Mouse (Mus musculus) large intestine, adult 2 months (tissue): ENCODE measurements around the gene Fthl17e. TPM values are rescaled to one million over a fixed set of nuclear protein-coding genes. Genes with fewer than 3 reads are reported as not detected.
"Not testable (repeated sequence)": the region's sequence is repeated elsewhere in the genome, so short reads cannot be mapped to it uniquely, and the experiment has no call there.

Experiments
- DNase-seq: peaks from one replicate; pipeline ENCODE4 v3.0.0-alpha.2; 2012; ENCODE audit warnings: low read depth, low spot score
- WGBS: fragments of 180-500 bp; shearing (Covaris S2); methylation state at CpG from one replicate; pipeline ENCODE4 v1.1.7; 2018; 5-methylcytosine and 5-hydroxymethylcytosine counted together
- polyA plus RNA-seq: library from polyadenylated mRNA; depleted of rRNA; stranded (reverse); fragments of >200 nt; gene quantifications from 2 replicates; pipeline ENCODE4 v1.2.3, GENCODE M21; 2012; rRNA removed

The Fthl17e gene
- not detected in 2 replicates for polyA plus RNA-seq

DNA sequence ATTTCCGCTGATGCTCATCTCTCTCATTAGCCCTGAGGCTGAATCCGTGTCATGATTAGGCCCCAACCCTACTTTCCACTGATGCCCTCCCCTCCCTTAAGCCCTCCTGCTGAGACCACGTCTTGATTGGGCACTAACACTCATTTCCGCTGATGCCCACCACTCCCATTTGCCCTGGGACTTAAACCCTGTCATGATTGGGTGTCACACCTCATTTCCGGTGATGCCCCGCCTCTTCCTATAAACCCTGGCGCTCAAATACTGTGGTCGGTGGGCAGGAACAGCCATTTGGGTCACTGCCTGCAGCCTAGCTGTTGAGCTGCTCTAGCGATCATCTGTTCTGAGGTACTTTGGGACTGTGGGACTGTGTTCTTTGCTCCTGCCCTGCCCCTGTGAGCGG lies at the start of gene Fthl17e:
TSS of gene Fthl17e (plus strand) at position 301 of the 400 bp plus-strand sequence.
- WGBS = 75% methylated on average over 1 of the region's 10 CpGs

GRCm38 (mm10) chrX:8986655-8987054 lies 46.6 kb upstream of the Fthl17e start, which contains the start of gene Fthl17d:
TSS of gene Fthl17d (minus strand) at chrX:8986755.
- no CpG with 5 or more reads among the region's 9 CpGs for WGBS
- not testable (repeated sequence) for DNase-seq

More for the DNA sequence above, at the start of gene Fthl17e:
- DNase-seq = not testable (repeated sequence)

- 31% methylated on average over 1 of the region's 1 CpGs for WGBS
Measured at GRCm38 (mm10) chrX:9016079-9016478, 17.2 kb upstream of the Fthl17e start.

DNA sequence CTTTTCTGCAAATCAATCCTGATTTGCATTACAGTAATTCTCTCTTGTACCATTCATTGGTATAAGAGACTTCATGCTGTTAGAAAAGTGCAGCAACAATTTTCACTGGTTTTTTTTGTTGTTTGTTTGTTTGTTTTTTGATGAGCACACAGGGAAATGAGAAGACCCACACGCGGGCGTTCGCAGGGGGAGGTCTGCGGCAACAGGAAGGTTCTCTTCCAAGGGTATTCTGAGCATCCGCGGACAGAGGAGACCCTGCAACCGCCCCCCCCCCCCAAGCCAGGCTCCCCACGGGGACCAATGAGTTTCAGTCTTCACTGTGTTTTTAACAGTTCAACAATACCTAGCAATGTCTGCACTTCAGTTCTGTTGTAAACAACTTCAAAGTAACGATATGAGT lies 13.8 kb upstream of the Fthl17e start:
- DNase-seq = no peak
- WGBS = 57% methylated on average over 10 of the region's 10 CpGs

More at GRCm38 (mm10) chrX:9016079-9016478, 17.2 kb upstream of the Fthl17e start:
- DNase-seq = no peak

- not testable (repeated sequence) for DNase-seq
- 38% methylated on average over 3 of the region's 4 CpGs for WGBS
Measured at GRCm38 (mm10) chrX:9041611-9042010, 8.3 kb downstream of the Fthl17e start.

DNA sequence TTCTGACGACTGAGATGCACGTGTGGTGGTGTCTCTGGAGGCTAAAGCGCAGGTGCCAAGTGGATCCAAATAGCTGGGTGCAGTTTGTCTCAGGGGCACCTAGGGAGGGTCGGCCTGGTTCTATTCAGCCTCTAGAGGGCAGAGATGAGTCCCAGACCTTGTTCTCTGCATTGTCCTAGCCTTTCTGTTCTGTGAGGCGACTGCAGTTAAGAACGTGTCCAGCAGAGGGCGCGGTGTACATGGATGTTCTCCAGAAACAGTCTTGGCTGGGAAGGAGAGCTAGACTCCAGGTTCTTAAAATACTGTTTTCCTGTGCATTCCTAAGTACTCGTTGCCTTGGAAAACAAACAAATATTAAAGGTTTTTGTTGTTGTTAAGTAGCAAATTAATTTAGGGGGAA lies 27.7 kb downstream of the Fthl17e start:
- not testable (repeated sequence) for DNase-seq
- WGBS = 27% methylated on average over 9 of the region's 9 CpGs

GRCm38 (mm10) chrX:9062101-9062500 lies 28.8 kb downstream of the Fthl17e start:
- DNase-seq = no peak
- WGBS = 90% methylated on average over 4 of the region's 4 CpGs

GRCm38 (mm10) chrX:9062715-9063114 lies 29.4 kb downstream of the Fthl17e start, which contains the start of gene Fthl17f:
TSS of gene Fthl17f (plus strand) at chrX:9063015.
- not testable (repeated sequence) for DNase-seq
- WGBS = 90% methylated on average over 11 of the region's 11 CpGs

GRCm38 (mm10) chrX:9077699-9078098 lies 44.4 kb downstream of the Fthl17e start:
- WGBS = 11% methylated on average over 10 of the region's 10 CpGs
- DNase-seq = not testable (repeated sequence)

Other genes starting within 250 kb of the Fthl17e start
- gene Ssxb5, start 229.8 kb upstream of the Fthl17e start, polyA plus RNA-seq = not detected in 2 replicates
- not detected in 2 replicates for gene Gm6592, start 189.5 kb upstream of the Fthl17e start, polyA plus RNA-seq
- gene Gm5751, start 159.2 kb upstream of the Fthl17e start, polyA plus RNA-seq = not detected in 2 replicates
- gene B630019K06Rik, start 141.1 kb upstream of the Fthl17e start, polyA plus RNA-seq = 0.36 and 0.47 TPM in 2 replicates
- not detected in 2 replicates for gene Fthl17b, start 70.5 kb upstream of the Fthl17e start, polyA plus RNA-seq
- not detected in 2 replicates for gene Fthl17c, start 56.9 kb upstream of the Fthl17e start, polyA plus RNA-seq
- not detected in 2 replicates for gene Fthl17d, start 46.7 kb upstream of the Fthl17e start, polyA plus RNA-seq
- not detected in 2 replicates for gene Fthl17f, start 29.5 kb downstream of the Fthl17e start, polyA plus RNA-seq
- gene 4930402K13Rik, start 71.1 kb downstream of the Fthl17e start, polyA plus RNA-seq = not detected in 2 replicates
- gene Lancl3, start 166.4 kb downstream of the Fthl17e start, polyA plus RNA-seq = 0.10 and 0.15 TPM in 2 replicates
- gene Gm14862, start 223.4 kb downstream of the Fthl17e start, polyA plus RNA-seq = not detected in 2 replicates
- 4.5 and 8.9 TPM in 2 replicates for gene Xk, start 239.3 kb downstream of the Fthl17e start, polyA plus RNA-seq